Mouse (Mus musculus): ENCODE results near the gene Lrrc51. TPM values are rescaled to one million over a fixed set of nuclear protein-coding genes. Genes with fewer than 3 reads are reported as not detected.
"Not testable (repeated sequence)": the region's sequence is repeated elsewhere in the genome, so short reads cannot be mapped to it uniquely, and the experiment has no call there.

The Lrrc51 gene
- polyA plus RNA-seq, 1 experiment from 2014 or later = 2.1 TPM

GRCm38 (mm10) chr7:101954163-101954562 lies 20.5 kb upstream of the Lrrc51 start:
- WGBS (ENCODE audit: insufficient replicate concordance) = 84% methylated on average over 2 of the region's 2 CpGs
- no peak for ATAC-seq (ENCODE audit: low read depth)
- H3K36me3 ChIP-seq (ENCODE audit: control insufficient read depth, insufficient read depth) = no peaks in the 10 kb centered on the region
- no peak overlapping the region for H3K4me3 ChIP-seq (ENCODE audit: low read depth, low read length)
- H3K27me3 ChIP-seq (ENCODE audit: control insufficient read depth, insufficient read depth, low read depth, low read length) = no peaks in the 10 kb centered on the region
- H3K9me3 ChIP-seq (replicated peaks; ENCODE audit: control insufficient read depth, low read length) = no peaks in the 10 kb centered on the region
- H3K4me1 ChIP-seq (ENCODE audit: control insufficient read depth, low read depth, low read length) = peaks cover 6% of the 10 kb centered on the region
- no peak overlapping the region for H3K9ac ChIP-seq (ENCODE audit: low read depth, low read length)
- H3K27ac ChIP-seq (ENCODE audit: low read length) = no peak overlapping the region
- H3K4me2 ChIP-seq (ENCODE audit: low read depth, low read length) = no peak overlapping the region

- ATAC-seq (ENCODE audit: low read depth) = no peak
- Histone ChIP-seq H3K9me3 (replicated peaks; ENCODE audit: control insufficient read depth, low read length) (no peaks in the 10 kb centered on the region), H3K36me3 (ENCODE audit: control insufficient read depth, insufficient read depth) (no peaks in the 10 kb centered on the region), H3K9ac (ENCODE audit: low read depth, low read length) (no peak overlapping the region), H3K27me3 (ENCODE audit: control insufficient read depth, insufficient read depth, low read depth, low read length) (no peaks in the 10 kb centered on the region), H3K27ac (ENCODE audit: low read length) (no peak overlapping the region), H3K4me1 (ENCODE audit: control insufficient read depth, low read depth, low read length) (peaks cover 6% of the 10 kb centered on the region), H3K4me2 (ENCODE audit: low read depth, low read length) (no peak overlapping the region), H3K4me3 (ENCODE audit: low read depth, low read length) (no peak overlapping the region)
- 3% methylated on average over 2 of the region's 2 CpGs for WGBS (ENCODE audit: insufficient replicate concordance)
These were observed 18.4 kb upstream of the Lrrc51 start for GRCm38 (mm10) chr7:101952098-101952497.

GRCm38 (mm10) chr7:101951648-101952047 lies 18.0 kb upstream of the Lrrc51 start:
- Histone ChIP-seq H3K4me2 (ENCODE audit: low read depth, low read length) (no peak overlapping the region), H3K27ac (ENCODE audit: low read length) (no peak overlapping the region), H3K36me3 (ENCODE audit: control insufficient read depth, insufficient read depth) (no peaks in the 10 kb centered on the region), H3K9ac (ENCODE audit: low read depth, low read length) (no peak overlapping the region), H3K4me1 (ENCODE audit: control insufficient read depth, low read depth, low read length) (peaks cover 6% of the 10 kb centered on the region), H3K4me3 (ENCODE audit: low read depth, low read length) (no peak overlapping the region), H3K9me3 (replicated peaks; ENCODE audit: control insufficient read depth, low read length) (no peaks in the 10 kb centered on the region), H3K27me3 (ENCODE audit: control insufficient read depth, insufficient read depth, low read depth, low read length) (no peaks in the 10 kb centered on the region)
- no peak for ATAC-seq (ENCODE audit: low read depth)
- 80% methylated on average over 1 of the region's 1 CpGs for WGBS (ENCODE audit: insufficient replicate concordance)

- H3K4me1 ChIP-seq (ENCODE audit: control insufficient read depth, low read depth, low read length); H3K9ac ChIP-seq (ENCODE audit: low read depth, low read length); H3K4me2 ChIP-seq (ENCODE audit: low read depth, low read length); H3K9me3 ChIP-seq (replicated peaks; ENCODE audit: control insufficient read depth, low read length); H3K36me3 ChIP-seq (ENCODE audit: control insufficient read depth, insufficient read depth); H3K4me3 ChIP-seq (ENCODE audit: low read depth, low read length); ATAC-seq (ENCODE audit: low read depth); H3K27ac ChIP-seq (ENCODE audit: low read length); H3K27me3 ChIP-seq (ENCODE audit: control insufficient read depth, insufficient read depth, low read depth, low read length): not testable (repeated sequence)
- 56% methylated on average over 5 of the region's 5 CpGs for WGBS (ENCODE audit: insufficient replicate concordance)
These were observed 15.3 kb upstream of the Lrrc51 start for GRCm38 (mm10) chr7:101949008-101949407.

GRCm38 (mm10) chr7:101939758-101940157 lies 6.1 kb upstream of the Lrrc51 start:
- Histone ChIP-seq H3K4me3 (ENCODE audit: low read depth, low read length) (no peak overlapping the region), H3K4me2 (ENCODE audit: low read depth, low read length) (no peak overlapping the region), H3K36me3 (ENCODE audit: control insufficient read depth, insufficient read depth) (no peaks in the 10 kb centered on the region; the same call in 1 of the 2 replicates), H3K27ac (ENCODE audit: low read length) (no peak overlapping the region), H3K9me3 (replicated peaks; ENCODE audit: control insufficient read depth, low read length) (no peaks in the 10 kb centered on the region), H3K9ac (ENCODE audit: low read depth, low read length) (no peak overlapping the region), H3K4me1 (ENCODE audit: control insufficient read depth, low read depth, low read length) (peaks cover 30% of the 10 kb centered on the region), H3K27me3 (ENCODE audit: control insufficient read depth, insufficient read depth, low read depth, low read length) (no peaks in the 10 kb centered on the region)
- ATAC-seq (ENCODE audit: low read depth) = no peak
- WGBS (ENCODE audit: insufficient replicate concordance) = 83% methylated on average over 4 of the region's 4 CpGs

GRCm38 (mm10) chr7:101938348-101938747 lies 4.7 kb upstream of the Lrrc51 start:
- Histone ChIP-seq H3K36me3 (ENCODE audit: control insufficient read depth, insufficient read depth) (no peaks in the 10 kb centered on the region; the same call in 1 of the 2 replicates), H3K4me3 (ENCODE audit: low read depth, low read length) (no peak overlapping the region), H3K4me2 (ENCODE audit: low read depth, low read length) (no peak overlapping the region), H3K4me1 (ENCODE audit: control insufficient read depth, low read depth, low read length) (peaks cover 30% of the 10 kb centered on the region), H3K9ac (ENCODE audit: low read depth, low read length) (no peak overlapping the region), H3K9me3 (replicated peaks; ENCODE audit: control insufficient read depth, low read length) (no peaks in the 10 kb centered on the region), H3K27me3 (ENCODE audit: control insufficient read depth, insufficient read depth, low read depth, low read length) (no peaks in the 10 kb centered on the region), H3K27ac (ENCODE audit: low read length) (no peak overlapping the region)
- no peak for ATAC-seq (ENCODE audit: low read depth)
- 90% methylated on average over 2 of the region's 2 CpGs for WGBS (ENCODE audit: insufficient replicate concordance)

- H3K9ac ChIP-seq (ENCODE audit: low read depth, low read length) = no peak overlapping the region
- no peak overlapping the region for H3K4me3 ChIP-seq (ENCODE audit: low read depth, low read length)
- no peak overlapping the region for H3K4me2 ChIP-seq (ENCODE audit: low read depth, low read length)
- peaks cover 33% of the 10 kb centered on the region for H3K4me1 ChIP-seq (ENCODE audit: control insufficient read depth, low read depth, low read length)
- WGBS (ENCODE audit: insufficient replicate concordance) = 90% methylated on average over 4 of the region's 4 CpGs
- no peaks in the 10 kb centered on the region; the same call in 1 of the 2 replicates for H3K36me3 ChIP-seq (ENCODE audit: control insufficient read depth, insufficient read depth)
- H3K9me3 ChIP-seq (replicated peaks; ENCODE audit: control insufficient read depth, low read length) = no peaks in the 10 kb centered on the region
- no peak overlapping the region for H3K27ac ChIP-seq (ENCODE audit: low read length)
- no peak for ATAC-seq (ENCODE audit: low read depth)
- no peaks in the 10 kb centered on the region for H3K27me3 ChIP-seq (ENCODE audit: control insufficient read depth, insufficient read depth, low read depth, low read length)
These were observed 3.9 kb upstream of the Lrrc51 start for GRCm38 (mm10) chr7:101937569-101937968.

GRCm38 (mm10) chr7:101936996-101937395 lies 3.3 kb upstream of the Lrrc51 start:
- Histone ChIP-seq H3K4me1 (ENCODE audit: control insufficient read depth, low read depth, low read length) (peaks cover 36% of the 10 kb centered on the region), H3K36me3 (ENCODE audit: control insufficient read depth, insufficient read depth) (no peaks in the 10 kb centered on the region; the same call in 1 of the 2 replicates), H3K27ac (ENCODE audit: low read length) (no peak overlapping the region), H3K27me3 (ENCODE audit: control insufficient read depth, insufficient read depth, low read depth, low read length) (no peaks in the 10 kb centered on the region), H3K4me3 (ENCODE audit: low read depth, low read length) (no peak overlapping the region), H3K4me2 (ENCODE audit: low read depth, low read length) (no peak overlapping the region), H3K9ac (ENCODE audit: low read depth, low read length) (no peak overlapping the region), H3K9me3 (replicated peaks; ENCODE audit: control insufficient read depth, low read length) (no peaks in the 10 kb centered on the region)
- 84% methylated on average over 4 of the region's 4 CpGs for WGBS (ENCODE audit: insufficient replicate concordance)
- ATAC-seq (ENCODE audit: low read depth) = no peak

- H3K36me3 ChIP-seq (ENCODE audit: control insufficient read depth, insufficient read depth) = no peaks in the 10 kb centered on the region; the same call in 1 of the 2 replicates
- 87% methylated on average over 4 of the region's 4 CpGs for WGBS (ENCODE audit: insufficient replicate concordance)
- H3K9me3 ChIP-seq (replicated peaks; ENCODE audit: control insufficient read depth, low read length) = no peaks in the 10 kb centered on the region
- ATAC-seq (ENCODE audit: low read depth) = no peak
- no peaks in the 10 kb centered on the region for H3K27me3 ChIP-seq (ENCODE audit: control insufficient read depth, insufficient read depth, low read depth, low read length)
- H3K4me2 ChIP-seq (ENCODE audit: low read depth, low read length) = peak overlapping the region; percentile 68
- H3K4me3 ChIP-seq (ENCODE audit: low read depth, low read length) = peak overlapping the region; percentile 81
- H3K27ac ChIP-seq (ENCODE audit: low read length) = 0 out of 2 replicates have a peak overlapping the region, but pooled peaks have one; percentile 26
- H3K9ac ChIP-seq (ENCODE audit: low read depth, low read length) = peak overlapping the region; percentile 89
- H3K4me1 ChIP-seq (ENCODE audit: control insufficient read depth, low read depth, low read length) = peaks cover 31% of the 10 kb centered on the region
These were observed 2.3 kb upstream of the Lrrc51 start for GRCm38 (mm10) chr7:101935957-101936356.
